Mouse (Mus musculus) inflammation-experienced regulatory T-cells, adult 6 months (primary cell): ENCODE results near the gene Prkcd. TPM values are rescaled to one million over a fixed set of nuclear protein-coding genes. Genes with fewer than 3 reads are reported as not detected.
"Not testable (repeated sequence)": the region's sequence is repeated elsewhere in the genome, so short reads cannot be mapped to it uniquely, and the experiment has no call there.

ENCODE experiments used
- ATAC-seq: one replicate; pipeline ENCODE4 v1.8.0; 2017
- polyA plus RNA-seq, 3 experiments: library from polyadenylated mRNA; unstranded; fragments of 100-300 nt; shearing (Covaris generic); gene quantifications; one replicate each; pipeline ENCODE4 v1.2.1; 2017

Gene Prkcd
- polyA plus RNA-seq, 3 experiments from 2014 or later = 23.4 to 30.9 (median 28.3) TPM

DNA sequence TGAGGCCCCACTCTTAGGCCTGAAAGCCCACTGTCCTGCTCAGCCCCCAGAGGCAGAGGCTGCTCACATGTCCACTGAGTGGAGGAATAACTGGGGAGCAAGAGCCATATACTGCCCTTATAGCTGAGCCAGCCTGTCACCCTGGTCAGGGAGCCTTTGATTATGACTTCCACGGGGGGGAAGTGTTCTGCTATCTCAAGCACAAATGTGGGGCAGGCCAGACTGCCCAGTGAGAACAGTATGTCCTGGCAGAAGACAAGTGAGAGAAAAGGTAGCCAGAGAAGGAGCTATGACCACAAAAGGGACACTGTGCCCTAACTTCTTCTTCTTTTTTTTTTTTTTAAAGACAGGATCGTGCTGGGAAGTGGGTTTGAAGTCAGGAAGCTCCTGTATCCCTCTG, 28.9 kb downstream of the Prkcd start:
- ATAC-seq = no peak

DNA sequence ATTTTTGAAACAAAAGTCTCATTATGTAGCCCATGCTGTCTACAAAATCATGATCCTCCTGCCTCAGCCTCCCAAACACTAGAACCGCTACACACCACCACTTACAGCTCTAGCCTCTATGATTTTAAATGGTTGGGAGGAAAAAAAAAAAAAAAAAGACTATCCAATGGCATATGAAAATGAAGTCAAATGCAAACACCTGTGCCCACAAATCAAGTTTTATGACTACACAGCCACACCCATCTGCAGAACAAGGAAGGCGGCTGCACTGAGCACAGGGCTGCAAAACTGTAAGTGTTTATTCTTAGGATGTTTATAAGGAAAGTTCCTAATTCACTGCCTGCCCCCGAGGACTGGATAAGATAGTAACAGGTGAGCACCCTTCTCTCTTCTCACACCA, 29.6 kb downstream of the Prkcd start:
- ATAC-seq = no peak

DNA sequence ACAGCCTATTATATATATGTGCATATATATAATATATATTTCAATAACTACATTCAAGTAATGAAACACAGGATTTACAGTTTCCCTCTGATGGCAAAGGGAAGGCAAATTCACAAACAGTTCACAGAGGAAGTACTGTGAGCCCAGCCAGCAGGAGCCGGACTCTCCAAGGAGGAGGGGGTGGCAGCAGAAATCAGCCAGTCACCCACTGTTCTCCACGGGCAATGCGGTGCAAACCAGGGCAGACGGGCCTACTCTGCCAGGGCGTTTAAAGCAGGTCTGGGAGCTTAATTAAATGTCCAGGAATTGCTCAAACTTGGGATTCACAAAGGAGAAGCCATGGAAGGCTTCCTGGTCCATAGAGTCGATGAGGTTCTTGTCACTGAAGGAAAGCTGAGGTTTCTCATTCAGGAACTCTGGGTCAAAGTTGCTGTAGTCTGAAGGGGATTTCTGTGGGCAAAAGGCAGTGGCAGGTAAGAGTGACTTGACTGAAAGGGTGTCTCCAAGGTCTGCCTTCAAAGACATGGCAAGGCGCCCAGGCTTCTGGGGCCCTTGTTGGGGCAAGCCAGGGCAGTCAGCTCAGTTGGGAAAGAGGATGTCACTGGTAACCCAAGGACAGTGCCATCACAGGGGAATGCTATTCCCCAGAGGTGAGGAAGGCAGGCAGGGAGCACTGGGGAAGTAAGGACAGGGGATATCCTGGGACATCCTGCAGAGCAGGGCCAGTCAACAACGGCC, 30.3 kb downstream of the Prkcd start:
- ATAC-seq = no peak

DNA sequence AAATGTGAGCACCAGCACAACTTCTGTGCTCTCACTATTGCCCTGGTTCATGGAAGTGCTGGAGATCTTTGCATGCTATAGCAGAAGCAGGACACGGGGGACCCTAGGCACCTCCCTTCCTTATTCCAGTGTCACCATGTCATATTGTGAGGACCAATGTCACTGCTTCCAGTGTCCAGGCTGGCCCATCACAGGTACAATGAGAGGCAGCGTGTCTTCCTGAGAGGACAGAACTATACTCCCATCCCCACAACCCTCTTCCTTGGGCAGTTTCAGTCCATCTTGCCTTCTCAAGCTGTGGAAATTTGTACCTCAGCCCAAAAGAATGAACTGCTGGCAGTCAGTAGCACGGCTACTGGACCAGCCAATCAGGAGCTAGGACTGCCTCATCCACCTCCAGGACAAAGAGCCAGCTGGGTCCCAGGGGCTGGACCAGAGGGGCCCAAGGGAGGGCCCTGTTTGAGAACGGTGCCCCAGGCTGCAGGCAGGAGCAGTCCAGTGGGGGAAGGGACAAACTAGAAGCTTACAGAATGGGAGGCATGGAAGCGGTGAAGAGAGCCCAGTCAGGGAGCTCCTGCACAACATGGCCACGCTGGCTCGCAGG, 31.8 kb downstream of the Prkcd start:
- ATAC-seq = no peak

DNA sequence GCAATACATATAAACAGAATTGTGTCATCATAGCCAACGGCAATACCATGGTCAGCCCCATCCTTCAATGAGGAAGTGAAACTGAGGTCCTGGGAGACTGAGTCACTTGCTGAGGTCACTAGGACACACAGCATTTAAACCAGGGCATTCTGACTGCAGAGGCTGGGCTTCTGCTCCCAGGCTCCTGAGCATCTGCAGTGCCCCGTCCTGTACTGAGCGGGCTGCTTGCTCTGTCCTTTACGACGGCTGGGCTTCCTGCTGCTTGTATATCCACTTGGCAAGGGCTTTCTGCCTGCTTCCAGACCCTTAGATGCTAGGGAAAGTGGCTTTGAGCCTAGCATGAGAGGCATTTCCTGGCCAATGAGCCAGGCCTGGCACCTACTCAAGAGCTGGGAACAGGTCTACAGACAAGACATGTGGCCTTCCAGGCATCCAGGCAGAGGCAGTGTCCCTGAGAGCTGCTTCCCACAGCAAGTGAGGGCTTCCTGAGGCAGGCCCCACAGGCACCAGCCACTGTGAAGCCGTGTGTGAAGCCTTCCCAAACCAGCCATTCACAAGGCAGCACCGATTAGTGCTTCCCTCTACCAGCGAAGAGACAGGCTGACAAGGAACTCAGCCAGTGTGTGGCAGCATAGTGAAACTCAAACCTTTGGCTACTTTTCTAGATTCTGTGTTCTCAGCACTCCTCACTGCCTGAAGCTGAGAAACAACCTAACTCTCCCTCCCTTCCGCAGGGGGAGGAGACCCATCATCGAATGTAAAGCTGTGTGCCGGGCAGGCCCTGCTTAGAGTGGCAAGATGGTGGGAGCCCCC, 32.5 kb downstream of the Prkcd start:
- ATAC-seq = no peak

DNA sequence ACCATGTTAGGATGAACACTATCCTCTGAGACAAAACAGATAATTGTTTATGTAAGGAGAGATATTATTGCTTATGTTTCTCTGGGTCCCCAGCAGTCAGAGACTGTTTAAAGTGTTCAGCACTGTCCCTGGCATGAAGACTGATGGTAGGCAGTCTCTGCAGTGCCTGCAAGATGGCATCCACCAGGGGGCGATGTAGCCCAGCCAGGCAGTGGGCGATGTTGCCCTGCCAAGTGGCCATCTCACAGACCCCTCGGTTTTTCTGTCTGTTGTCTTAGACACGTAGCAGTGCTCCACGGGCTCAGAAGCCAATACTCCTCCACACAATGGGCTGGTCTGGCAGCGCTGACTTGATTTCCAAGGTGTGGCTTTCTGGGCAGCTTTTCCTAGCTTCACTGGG, 34.6 kb downstream of the Prkcd start:
- ATAC-seq = peak; percentile 77

DNA sequence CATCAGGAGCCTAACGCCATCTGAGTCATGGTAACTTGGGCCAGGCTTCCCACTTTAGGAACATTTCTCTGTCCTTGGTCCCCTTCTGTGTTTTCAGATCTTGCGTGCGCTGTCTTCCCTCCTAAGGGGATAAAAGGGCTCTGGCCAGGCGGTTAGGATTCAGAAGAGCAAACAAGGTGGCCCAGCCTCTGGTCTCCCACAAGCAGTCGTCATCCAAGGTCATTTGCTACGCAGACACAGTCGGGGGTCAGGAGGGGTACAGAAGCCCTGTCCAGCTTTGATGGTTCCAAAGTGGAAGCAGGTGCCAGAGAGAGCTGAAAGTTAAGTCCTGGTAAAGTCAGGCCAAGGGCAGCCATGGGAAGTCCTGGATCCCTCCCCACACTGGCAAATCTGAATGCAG, 35.1 kb downstream of the Prkcd start:
- ATAC-seq = no peak

DNA sequence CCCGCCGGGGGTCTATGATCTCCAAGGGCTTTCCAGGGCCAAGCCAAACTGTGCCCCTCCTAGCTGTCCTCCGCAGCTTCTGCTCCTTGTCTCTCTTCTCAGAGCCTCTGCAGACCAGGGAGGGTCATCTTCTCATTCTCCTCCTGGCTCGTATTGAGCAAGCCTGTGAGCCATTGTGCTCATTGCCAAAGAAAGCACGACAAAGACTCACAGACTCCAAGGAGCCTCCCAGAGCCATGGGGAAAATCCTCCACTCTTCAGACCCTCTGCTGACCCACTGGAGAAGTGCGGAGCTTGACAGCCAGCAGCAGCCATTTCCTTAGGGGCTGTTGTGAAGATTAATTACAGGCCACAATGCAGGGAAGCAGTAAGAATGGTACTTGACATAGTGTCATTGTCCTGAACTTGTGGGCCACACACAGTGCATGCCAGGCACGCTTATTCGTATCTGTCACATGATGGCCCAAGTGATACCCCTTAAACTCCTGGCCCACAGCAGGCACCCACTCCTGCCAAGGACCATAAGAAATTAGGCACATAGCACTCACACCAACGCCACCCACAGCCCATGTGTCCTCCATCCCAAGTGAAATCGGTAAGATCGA, 35.9 kb downstream of the Prkcd start:
- ATAC-seq = no peak

DNA sequence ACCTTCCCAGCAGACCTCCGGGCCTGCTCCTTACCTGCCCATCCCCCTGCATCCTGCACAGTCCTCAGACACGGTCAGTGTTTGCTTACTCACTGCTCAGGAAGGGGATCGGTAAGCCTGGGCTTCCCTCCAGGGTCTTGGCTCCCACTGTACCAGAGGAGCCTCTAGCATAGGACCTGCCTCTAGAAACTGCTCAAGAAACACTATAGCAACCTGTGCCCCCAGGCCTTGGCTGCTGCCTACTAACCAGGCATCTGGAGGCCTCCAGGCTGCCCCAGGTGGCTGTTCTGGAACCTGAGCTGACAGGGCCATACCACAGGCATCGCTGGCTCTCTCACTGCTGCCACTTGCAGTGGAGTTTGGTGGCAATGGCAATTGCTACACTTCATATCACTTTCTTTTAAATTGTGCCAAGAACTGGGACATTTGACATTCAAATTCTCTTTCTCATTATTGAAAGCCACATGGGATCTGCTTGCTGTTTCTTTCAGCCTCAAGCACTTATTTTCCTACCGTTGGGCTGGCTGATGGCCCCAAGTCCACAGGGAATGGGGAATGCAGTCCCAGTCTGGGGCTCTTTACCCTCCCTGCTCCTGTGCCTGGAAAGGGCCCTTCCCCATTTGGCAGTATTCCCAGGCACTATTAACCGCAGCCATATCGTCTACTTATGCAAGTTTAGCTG, 39.1 kb downstream of the Prkcd start:
- no peak for ATAC-seq

DNA sequence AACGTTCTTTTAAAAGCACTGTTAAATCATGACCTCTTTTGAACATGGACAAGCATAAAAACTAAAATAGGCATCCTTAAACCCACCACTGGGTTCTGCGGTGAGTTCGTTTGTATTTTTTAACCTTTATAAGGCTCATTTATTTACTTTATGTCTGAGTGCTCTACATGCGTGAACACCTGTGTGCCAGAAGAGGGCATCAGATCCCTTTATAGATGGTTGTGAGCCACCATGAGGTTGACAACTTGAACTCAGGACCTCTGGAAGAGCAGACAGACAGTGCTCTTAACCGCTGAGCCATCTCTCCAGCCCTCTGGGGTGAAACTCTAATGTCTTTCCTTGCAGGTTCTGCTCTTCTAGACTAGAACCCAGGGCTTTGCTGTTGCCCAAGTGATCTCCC, 40.7 kb downstream of the Prkcd start:
- ATAC-seq = no peak

DNA sequence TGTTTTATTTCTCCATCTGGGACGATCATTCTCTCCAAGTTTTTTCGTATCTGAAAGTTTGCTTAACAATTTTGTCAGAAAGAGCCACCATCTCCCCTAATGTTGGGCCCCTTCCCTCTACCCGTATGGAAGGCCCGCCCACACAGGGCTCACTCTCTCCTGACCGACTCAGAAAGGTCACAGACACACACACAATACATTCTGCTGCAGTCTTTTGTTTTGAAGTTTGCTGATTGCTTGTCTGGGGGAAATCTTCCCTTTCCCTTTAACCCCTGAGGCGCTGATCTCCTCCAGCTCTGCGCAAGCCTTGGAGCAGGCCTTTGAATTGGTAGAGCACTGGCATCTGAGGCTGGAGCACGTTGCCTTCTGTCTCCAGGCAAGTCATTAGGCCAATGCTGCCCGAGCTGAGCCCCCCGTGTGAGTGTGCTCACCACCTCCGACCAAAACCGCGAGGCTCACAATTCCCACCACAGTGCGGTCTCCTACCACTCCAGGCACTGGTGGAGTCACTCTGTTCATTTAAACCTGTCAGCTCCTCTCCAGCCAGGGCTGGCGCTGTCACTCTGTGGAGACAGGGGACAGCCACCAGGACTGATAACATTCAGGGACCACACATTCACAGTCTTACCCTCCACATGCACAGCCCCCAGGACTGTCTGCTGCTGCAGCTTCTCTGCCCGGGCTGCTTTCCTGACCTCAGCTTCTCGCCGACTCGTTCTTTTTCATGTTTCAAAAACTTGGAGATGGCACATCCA, 41.3 kb downstream of the Prkcd start:
- peak; percentile 53 for ATAC-seq

DNA sequence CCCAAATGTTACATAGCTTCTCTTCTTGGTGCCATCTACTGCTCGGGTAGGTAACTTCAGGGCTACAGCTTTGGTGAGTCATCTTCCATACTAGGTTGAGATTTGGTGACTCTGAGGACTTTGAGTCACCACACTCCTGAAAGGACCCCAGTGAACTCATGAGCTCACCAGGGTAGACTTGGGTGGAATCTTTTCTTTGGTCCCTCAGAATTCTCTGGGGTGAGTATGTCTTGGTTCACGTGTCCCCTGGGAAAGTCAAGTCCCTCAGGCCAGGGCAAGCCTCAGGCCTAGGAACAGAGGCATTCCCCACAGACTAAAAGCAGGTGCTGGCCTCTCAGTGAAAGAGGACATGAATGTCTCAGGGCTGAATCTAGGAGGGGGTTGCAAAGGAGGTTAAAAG, 41.9 kb downstream of the Prkcd start:
- ATAC-seq = no peak

DNA sequence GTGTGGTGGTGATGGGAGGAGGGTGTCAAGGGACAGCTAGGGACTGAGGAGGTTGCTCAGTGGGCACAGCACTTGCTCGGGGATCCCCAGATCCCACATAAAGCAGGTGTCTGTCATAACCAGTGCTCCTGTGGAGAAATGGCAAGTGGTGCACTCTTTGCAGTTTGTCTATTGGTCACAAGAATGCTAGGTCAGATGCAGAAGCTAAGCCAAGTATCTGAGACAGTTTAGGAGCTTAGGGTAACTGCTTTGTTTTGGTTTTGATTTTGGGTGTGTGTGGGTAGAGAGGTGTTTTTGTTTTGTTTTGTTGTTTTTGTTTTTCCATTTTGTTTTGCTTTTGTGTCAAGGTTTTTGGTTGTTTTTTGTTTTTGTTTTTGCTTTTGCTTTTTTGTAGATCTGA, 44.8 kb downstream of the Prkcd start:
- no peak for ATAC-seq

DNA sequence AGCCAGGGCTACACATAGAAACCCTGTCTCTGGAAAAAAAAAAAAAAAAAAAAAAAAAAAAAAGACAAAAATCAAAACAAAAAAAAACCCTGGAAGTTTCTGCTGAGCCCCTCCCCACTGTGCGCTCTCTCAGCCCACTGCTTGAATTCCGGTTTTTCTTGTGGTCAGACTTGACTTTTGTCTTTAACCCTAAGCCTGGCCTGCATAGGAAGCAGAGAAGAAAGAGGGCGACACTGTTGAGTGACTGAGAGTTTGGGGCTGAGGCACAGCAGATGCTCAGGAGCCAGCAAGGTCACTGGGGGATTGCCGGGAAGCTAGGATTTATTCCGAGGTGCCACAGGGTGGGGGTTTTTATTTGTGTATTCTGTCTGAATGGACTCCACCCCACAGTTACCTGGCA, 46.1 kb downstream of the Prkcd start:
- no peak for ATAC-seq

DNA sequence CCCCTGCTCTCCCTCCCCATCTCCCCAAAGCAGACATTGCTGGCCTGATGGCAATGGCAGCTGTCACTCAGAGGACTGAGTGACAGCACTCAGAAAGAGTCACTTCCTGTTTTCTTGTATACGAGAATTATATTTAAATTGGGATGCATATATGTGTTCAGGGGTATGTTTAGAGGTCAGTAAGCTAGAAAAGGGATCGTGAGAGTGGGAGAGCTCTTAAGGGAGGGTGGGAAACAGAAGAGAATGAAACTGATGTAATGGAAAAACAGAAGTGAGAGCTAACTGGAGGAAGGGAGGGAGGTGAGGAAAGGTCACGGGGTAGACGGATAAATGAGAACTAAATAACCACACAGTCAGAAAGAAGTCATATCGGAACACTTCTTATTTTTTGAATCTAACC, 46.8 kb downstream of the Prkcd start:
- peak; percentile 72 for ATAC-seq

DNA sequence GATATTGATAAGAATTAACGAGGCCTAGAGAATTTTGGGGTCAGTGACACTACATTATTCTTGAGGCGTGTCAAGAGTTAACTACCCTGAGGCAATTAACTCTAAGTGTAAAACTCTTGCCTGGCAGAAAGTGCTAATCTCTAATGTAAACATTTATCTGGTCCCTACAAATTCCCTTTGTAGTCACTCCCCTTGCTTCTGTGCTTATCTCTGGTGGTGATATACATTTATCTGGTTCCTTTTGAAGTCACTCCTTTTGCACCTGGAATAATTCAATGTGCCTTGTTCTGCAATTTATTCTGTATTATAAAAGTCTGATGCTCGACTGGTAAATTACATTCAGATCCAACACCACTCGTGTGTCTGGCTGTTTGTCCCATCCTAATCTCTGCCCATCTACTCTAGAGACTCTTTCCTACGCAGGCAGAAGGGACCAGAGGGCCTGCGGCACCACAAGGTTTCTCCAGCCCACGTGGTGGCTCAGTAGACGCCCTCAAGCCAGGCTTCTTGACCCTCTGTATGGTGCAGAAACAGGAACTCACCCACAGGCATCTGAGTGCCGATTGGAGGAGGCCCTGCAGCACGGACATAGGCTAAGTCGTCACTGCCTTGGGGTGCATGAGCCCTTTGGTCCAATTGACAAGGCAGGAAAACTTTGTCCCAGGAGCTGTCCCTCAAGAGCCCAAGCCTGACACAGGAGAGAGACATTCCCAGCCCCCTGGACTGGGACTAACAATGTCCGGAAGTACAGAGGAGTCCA, 48.5 kb downstream of the Prkcd start:
- ATAC-seq = not testable (repeated sequence)

DNA sequence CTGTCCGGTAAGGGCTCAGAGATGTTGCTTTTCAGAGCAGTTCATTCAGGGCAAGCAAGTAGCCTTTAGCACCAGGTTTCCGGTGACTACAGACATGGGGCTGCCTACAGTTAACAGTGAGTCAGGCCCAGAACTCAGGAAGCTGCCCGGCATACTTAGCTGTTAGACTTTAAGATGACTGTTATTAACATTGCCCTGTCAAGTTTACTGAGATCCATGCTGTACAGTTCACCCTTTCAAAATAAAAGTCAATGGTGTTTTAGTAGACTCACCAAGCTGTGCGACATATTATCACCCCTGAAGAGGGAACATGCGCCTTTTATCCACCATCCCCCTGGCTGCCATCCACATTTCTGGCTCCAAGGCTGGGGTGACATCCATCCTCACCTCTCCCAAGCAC, 49.8 kb downstream of the Prkcd start:
- no peak for ATAC-seq

DNA sequence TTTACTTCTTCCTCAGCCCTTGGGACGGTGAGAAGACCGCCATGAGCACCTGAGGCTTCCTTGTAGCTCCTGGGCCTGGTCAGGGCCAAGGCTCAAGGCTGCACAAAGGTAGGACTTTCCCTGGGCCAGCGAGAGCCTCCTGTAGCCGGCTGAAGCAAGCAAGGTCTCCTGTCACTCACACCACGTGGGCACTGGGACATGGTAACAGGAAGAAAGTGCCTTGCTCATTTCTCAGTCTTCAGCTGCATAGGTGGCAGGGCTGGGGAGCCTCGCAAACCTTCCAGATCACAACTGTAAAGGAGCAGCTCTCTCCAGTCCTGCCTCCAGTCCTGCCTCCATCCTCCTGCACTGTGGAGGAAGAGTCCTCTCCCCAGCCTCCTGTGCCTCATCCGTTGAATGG, 50.2 kb downstream of the Prkcd start:
- ATAC-seq = no peak

DNA sequence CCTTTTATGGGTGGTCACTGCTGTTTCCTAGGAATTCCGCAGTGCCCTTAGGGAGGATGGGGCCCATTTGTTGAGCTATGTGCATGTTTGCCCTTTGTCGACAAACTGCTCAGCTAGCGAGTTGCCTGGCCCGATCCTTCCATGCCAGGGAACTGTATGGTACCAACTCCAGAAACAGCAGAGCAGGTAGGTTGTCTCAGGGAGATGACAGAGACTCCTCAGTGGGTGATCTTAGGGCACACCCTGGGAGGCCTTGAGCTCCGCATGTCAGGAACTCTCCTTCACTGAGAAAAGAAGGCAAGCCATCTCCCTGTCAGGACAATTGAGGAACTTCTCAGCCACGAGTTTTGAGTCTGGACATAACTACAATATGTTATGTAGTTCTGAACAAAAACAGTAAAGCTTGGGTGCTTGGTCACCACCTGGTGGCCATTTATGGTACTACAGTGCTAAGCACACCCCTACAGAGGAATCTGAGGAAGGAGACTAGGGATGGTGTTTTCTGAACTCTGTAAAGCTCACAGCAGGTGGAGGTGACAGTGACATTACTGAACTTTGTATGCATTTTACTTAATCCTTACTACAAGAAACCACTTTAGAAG, 51.9 kb downstream of the Prkcd start:
- ATAC-seq = peak; percentile 81

DNA sequence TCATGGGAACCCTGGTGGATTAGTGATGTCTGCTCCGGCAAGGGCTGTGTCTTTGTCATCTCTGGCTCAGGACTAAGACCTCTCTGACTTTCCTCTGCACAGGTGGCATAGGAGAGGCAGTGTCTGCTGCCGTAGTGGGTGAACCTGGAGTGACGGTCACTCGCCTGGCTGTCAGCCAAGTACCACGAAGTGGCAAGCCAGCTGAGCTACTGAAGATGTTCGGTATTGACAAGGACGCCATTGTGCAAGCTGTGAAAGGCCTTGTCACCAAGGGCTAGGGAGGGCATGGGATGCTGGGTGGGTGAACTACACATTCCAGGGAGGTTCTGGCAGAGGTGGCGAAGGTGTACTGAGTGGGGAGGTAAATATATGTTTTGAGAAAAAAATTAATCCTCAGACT, 52.8 kb downstream of the Prkcd start:
- ATAC-seq = no peak

DNA sequence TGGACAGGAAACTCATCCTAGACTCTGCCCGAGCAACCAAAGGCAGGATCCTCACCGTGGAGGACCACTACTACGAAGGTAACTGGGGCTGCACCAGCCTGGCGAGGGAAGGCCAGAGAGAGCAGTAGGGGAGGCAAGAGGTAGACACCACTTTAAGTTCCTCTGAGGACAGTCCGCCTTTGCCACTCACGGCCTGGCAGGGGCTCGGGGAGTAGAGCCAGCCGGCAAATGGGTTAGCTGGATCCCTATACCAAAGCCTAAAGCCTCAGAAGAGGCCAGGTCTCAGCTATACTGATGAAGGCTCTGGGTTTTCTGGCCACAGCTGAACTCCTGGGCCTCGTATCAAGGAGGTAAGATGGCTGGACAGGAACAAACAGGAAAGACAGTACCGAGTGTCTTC, 53.8 kb downstream of the Prkcd start:
- no peak for ATAC-seq
